Mouse (Mus musculus): ENCODE data around the gene Cyp11a1. TPM values are rescaled to one million over a fixed set of nuclear protein-coding genes. Genes with fewer than 3 reads are reported as not detected.

The Cyp11a1 gene
- polyA plus RNA-seq, 1 experiment from 2014 or later = 2.9 TPM

DNA sequence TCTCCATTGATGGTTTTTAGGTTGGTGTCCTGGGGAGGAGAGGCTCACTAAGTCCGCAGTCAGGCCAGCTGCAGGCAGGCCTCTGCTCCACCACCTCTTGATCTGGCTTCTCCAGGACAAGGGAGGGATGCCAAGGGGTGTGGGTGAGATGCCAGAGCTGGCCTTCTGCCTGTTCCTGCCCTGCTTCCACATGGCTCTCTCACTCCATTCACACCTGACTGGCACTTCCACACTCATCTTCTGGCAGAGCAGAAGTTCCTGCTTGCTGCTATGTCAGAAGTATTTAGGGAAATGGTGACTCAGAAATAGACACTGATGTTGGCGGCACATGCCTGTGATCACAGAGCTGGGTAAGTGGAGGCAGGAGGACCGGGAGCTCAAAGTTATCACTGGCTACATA, 61.3 kb downstream of the Cyp11a1 start:
- H3K36me3 ChIP-seq (ENCODE audit: control insufficient read depth, insufficient read depth) = no peaks in the 10 kb centered on the region
- 59% methylated on average over 3 of the region's 3 CpGs for WGBS (ENCODE audit: insufficient replicate concordance)

DNA sequence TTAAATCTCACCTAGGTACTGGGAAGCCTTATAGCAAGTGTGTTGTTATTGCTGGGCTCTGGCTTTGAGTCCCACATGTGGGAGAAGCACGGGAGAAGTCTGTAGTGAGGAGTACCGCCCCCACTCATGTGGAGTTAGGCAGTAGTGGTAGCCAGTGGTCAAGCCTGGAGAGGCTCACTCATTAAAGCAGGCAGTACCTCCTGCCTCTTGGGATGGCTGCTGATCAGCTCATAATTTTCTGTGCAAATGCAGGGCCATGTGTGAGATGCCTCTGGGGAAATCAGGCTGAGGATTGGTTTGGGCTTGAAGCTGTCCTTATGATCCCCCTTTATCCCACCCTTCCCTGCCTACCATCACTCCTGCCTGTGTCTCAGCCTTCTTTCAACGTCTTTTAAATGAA, 68.3 kb downstream of the Cyp11a1 start:
- H3K4me2 ChIP-seq (ENCODE audit: low read depth, low read length) = no peak overlapping the region
- no peaks in the 10 kb centered on the region for H3K9me3 ChIP-seq (replicated peaks; ENCODE audit: control insufficient read depth, low read length)
- no peak overlapping the region for H3K4me3 ChIP-seq (ENCODE audit: low read depth, low read length)
- H3K27ac ChIP-seq (ENCODE audit: low read length) = no peak overlapping the region
- no peaks in the 10 kb centered on the region for H3K27me3 ChIP-seq (ENCODE audit: control insufficient read depth, insufficient read depth, low read depth, low read length)
- no peak overlapping the region for H3K9ac ChIP-seq (ENCODE audit: low read depth, low read length)
- no peak for ATAC-seq (ENCODE audit: low read depth)
- 36% methylated on average over 3 of the region's 3 CpGs for WGBS (ENCODE audit: insufficient replicate concordance)
- H3K4me1 ChIP-seq (ENCODE audit: control insufficient read depth, low read depth, low read length) = no peaks in the 10 kb centered on the region
- no peaks in the 10 kb centered on the region for H3K36me3 ChIP-seq (ENCODE audit: control insufficient read depth, insufficient read depth)

More for the DNA sequence above, 61.3 kb downstream of the Cyp11a1 start:
- no peak overlapping the region for H3K4me2 ChIP-seq (ENCODE audit: low read depth, low read length)
- no peaks in the 10 kb centered on the region; the same call in 1 of the 2 replicates for H3K27me3 ChIP-seq (ENCODE audit: control insufficient read depth, insufficient read depth, low read depth, low read length)
- H3K9ac ChIP-seq (ENCODE audit: low read depth, low read length) = no peak overlapping the region
- no peaks in the 10 kb centered on the region for H3K4me1 ChIP-seq (ENCODE audit: control insufficient read depth, low read depth, low read length)
- H3K9me3 ChIP-seq (replicated peaks; ENCODE audit: control insufficient read depth, low read length) = no peaks in the 10 kb centered on the region
- no peak for ATAC-seq (ENCODE audit: low read depth)
- H3K27ac ChIP-seq (ENCODE audit: low read length) = no peak overlapping the region
- H3K4me3 ChIP-seq (ENCODE audit: low read depth, low read length) = no peak overlapping the region

Other genes with a start within 250 kb of the Cyp11a1 start
- gene Clk3, start 240.6 kb upstream of the Cyp11a1 start, polyA plus RNA-seq (2015; fragmentation: Nextera tagmentation; extraction: Ambion mirVana) = 93.5 and 104 TPM in 2 replicates
- 8.8 and 11.0 TPM in 2 replicates for gene Arid3b, start 169.6 kb upstream of the Cyp11a1 start, polyA plus RNA-seq (2015; fragmentation: Nextera tagmentation; extraction: Ambion mirVana)
- 50.4 and 50.5 TPM in 2 replicates for gene Ubl7, start 95.4 kb upstream of the Cyp11a1 start, polyA plus RNA-seq (2015; fragmentation: Nextera tagmentation; extraction: Ambion mirVana)
- 0.04 TPM in 1 of 2 replicates, not detected in the other for gene Sema7a, start 66.3 kb upstream of the Cyp11a1 start, polyA plus RNA-seq (2015; fragmentation: Nextera tagmentation; extraction: Ambion mirVana)
- not detected in 2 replicates for gene Stra6, start 57.4 kb downstream of the Cyp11a1 start, polyA plus RNA-seq (2015; fragmentation: Nextera tagmentation; extraction: Ambion mirVana)
- not detected in 2 replicates for gene Ccdc33, start 112.4 kb downstream of the Cyp11a1 start, polyA plus RNA-seq (2015; fragmentation: Nextera tagmentation; extraction: Ambion mirVana)
- gene Islr, start 197.9 kb downstream of the Cyp11a1 start, polyA plus RNA-seq (2015; fragmentation: Nextera tagmentation; extraction: Ambion mirVana) = 3.6 and 4.0 TPM in 2 replicates
- gene Islr2, start 197.9 kb downstream of the Cyp11a1 start, polyA plus RNA-seq (2015; fragmentation: Nextera tagmentation; extraction: Ambion mirVana) = not detected in 2 replicates
- gene Pml, start 243.4 kb downstream of the Cyp11a1 start, polyA plus RNA-seq (2015; fragmentation: Nextera tagmentation; extraction: Ambion mirVana) = 18.3 and 21.2 TPM in 2 replicates
- gene Stoml1, start 246.8 kb downstream of the Cyp11a1 start, polyA plus RNA-seq (2015; fragmentation: Nextera tagmentation; extraction: Ambion mirVana) = 3.7 TPM in 2 replicates

Data from liver, embryonic 16.5 days (tissue).